Mouse (Mus musculus) MN1 (cell line): ENCODE measurements around the gene Dmrta2.

Source experiments
- DNase-seq: peaks from one replicate; pipeline ENCODE4 v3.0.0-alpha.2; 2016; ENCODE audit warnings: low spot score

Dmrta2 gene

GRCm38 (mm10) chr4:109979461-109980320 lies 1.8 kb downstream of the Dmrta2 start:
- no peak for DNase-seq

DNA sequence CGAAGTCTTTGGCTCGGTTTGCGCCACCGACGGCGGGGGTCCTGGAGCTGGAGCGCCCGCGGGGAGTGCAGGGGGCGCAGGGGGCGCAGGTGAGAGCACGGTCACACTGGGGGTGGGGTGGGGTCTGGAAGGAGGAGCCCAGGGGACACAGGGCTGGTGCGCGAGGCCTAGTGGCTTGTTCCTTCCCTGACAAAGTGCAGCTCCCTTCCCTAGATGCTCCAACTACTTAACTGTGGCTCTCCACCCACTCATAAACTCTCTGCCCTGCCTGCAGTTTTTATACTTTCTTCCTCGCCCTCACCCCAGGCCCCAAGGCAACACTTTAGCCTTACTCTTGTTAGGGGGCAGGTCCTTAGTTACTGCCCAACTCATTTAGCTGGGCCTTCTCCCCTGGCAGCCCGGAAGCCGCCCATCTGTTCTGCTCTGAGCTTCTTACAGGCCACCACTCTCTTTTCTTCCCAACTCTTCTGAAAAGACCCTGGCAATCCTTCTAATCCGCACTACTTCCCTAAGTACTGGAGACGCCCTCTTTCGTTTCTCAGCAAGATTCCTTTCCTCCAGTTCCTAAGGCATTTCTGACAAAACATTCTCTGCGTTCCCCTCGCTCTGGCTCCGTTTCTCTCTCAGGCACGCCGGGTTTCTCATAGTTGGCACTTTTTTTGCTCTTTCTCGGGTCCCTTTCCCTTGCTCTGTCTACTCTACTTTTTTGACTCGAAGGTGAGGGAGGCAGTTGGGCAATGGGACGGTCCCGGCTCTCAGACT lies 2.6 kb downstream of the Dmrta2 start:
- DNase-seq, result no peak

DNA sequence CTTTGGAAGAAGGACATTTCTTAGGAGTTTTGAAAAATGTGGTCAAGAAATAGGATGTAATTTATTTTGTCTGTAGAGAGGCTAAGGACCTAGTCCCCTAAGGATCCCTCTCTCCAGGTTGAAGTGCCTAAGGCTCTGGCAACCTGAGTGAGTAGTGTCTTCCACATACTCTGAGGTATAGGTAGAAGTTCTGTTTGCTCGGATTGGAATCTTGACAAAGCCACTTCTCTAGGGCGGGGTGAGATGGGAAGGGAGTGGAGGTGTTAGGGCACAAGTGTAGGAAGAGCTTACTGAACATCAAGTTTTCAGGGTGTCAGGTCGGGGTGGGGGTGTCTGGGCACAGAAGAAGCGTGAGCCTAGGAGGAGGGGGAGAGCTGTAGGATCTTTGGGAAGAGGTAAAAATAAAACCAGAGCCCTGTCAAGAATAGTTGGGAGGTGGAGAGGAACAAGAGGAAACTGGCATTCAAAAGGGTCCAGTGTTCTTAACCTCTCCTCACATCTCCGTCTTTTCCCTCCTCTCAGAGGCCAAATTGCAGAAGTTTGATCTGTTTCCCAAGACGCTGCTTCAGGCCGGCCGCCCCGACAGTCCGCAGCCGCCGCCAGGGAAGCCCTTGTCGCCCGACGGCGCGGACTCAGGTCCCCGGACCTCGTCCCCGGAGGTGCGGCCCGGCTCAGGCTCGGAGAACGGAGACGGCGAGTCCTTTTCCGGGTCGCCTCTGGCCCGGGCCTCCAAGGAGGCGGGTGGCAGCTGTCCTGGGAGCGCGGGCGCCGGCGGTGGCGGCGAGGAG lies 3.4 kb downstream of the Dmrta2 start:
- no peak for DNase-seq

GRCm38 (mm10) chr4:109981871-109982680 lies 4.2 kb downstream of the Dmrta2 start:
- no peak for DNase-seq

- DNase-seq, result no peak
These were observed 4.9 kb downstream of the Dmrta2 start for GRCm38 (mm10) chr4:109982681-109983265.

DNA sequence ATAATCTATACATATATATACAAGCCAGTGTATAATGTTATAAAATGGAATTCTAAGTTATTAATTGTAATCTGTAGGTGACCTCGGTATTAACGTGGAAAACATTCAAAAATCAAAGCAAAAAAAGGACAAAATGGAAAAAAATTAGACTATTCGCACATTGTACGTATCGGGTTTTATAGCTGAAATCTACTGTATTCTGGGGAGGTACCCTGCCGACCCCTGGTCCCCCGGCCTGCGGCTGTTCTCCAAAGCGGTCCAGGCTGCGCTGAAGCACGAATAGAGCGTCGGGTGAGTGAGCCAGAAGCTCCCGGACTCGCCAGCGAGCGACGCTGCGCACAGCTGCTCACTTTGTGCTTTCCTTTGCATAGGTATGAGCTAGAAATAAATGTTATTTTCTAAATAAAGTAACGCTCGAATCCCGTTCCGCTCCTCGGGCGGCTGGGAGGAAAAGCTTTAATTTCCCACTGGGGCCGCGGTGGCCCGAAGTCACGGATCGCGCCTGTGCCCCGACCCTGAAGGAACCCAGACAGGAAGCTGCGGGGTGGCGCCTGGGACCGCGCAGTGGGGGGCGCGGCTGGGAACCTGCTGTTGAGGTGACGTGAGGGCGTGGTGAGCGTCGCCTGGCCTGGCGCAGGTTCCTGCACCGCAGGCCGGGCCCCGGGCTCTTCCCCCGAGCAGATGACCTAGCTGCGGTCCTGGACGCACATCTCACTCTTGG lies 5.6 kb downstream of the Dmrta2 start:
- no peak for DNase-seq

DNA sequence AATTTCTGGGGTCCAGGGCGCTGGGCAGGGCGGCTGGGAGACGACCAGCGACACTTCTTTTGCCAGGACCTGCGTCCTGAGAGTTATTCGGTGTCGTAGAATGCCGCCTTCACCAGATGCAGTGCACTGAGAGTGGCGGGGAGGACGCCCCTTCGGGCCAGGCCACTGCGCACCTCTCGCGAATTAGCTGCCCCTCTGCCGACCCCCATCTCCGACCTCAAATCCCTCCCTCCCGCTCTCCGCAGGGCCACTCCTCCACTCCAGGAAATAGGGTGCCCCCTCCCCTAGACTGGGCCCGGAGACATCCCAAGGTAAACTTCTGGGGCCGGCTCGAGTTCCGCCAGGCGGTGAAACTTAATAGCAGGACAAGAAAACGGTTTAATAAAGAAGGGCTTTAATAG lies 6.2 kb downstream of the Dmrta2 start:
- no peak for DNase-seq

- DNase-seq, result no peak
These were observed 6.9 kb downstream of the Dmrta2 start for GRCm38 (mm10) chr4:109984496-109985423.

DNA sequence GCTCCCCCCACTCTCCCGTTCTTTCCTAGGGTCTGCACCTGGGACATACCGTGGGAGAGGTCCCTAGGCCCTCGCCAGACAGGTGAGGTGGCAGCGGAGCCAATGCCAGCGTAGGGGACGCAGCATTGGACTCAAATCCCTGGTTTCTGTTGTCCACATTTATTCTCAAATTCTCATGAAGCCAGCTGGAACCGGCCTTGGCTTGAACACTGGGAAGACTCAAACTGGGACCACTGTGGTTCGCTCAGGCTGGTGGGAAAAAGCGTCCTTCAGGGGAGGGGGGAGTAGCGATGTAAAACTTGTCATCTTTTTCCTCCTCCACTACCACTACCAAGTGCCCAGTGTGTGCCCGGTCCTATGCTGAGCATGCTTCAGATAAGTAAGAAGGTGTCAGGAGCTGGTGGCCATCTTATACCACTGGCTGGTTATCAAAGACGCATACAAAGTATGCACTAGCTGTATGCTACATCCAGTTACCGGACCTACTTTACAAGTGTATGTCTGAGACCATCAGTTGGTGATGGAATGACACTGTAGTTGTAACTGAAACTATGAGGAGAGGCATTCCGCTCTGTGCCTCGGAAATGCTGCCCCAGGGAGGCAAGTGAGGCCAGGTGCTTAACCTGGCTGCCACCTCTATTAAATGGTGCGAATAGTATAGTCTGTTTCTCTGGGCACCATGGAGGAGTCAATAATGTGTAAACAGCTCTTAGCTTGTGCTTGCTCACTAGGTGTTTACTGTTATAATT lies 7.7 kb downstream of the Dmrta2 start:
- DNase-seq, result no peak

- DNase-seq, result no peak
These were observed 8.4 kb downstream of the Dmrta2 start for GRCm38 (mm10) chr4:109986301-109986700.

DNA sequence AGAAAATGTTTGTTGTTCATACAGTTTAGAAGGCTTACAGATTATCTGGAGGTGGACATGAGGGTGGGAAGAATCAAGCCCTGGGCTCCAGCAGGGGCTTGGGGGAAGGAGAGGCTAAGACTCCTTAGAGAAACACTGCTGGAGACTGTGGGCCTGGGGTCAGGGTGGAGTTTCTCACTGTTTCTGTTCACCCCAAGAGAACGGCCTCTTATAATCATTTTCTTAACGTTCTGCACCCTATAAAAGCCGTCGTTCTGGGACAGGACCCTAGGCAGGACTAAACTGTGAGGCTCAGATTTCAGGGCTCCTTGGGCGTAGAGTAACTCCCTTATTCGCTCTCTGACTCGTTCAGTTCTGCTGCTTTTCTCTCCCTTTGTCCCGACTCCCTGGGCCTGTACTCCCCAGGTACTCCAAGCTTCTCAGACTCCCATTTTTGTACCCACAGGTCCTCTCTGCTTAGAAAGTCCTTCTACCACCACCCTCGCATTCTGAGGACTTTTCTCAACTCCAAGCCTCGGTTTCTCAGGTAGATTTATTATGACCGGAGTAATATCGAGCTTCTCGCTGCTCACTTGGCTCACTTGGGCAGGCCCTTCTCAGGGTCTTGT lies 9.0 kb downstream of the Dmrta2 start:
- no peak for DNase-seq

- no peak for DNase-seq
These were observed 9.9 kb downstream of the Dmrta2 start for GRCm38 (mm10) chr4:109987560-109988362.

DNA sequence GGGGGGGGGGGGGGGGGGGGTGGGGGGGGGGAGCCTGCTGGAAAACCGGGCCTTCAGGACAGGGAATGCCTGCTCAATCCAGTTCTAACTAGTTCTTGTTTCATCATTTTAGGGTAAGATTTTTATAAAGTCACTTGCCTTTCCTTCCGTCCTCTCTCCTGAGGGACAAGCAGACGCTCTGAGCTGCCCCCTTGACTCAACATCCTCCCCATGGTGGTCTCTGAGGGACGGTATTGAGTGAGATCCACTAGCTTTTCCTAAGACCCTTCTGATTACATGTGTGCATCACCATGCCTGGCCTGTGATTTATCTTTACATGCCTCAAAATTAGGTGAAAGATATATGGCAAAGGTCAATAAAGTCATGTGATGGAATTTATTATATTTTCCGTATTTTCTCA lies 10.6 kb downstream of the Dmrta2 start:
- no peak for DNase-seq

DNA sequence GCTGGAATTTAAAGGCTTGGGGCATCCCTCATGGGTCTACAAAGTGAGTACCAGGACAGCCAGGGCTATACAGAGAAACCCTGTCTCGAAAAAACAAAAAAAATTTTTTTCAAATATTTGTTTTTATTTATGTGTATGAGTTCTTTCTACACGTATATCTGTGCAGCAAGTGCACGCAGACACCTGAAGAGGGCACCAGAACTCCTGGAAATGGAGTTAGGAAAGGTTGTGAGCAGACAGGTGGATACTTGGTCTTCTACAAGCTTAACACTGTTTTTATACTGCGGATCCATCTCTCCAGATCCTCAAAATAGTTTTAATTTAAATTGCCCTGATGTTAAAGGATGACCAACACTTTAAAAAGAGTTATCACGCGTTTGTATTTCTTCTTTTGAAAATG lies 11.4 kb downstream of the Dmrta2 start:
- DNase-seq, result no peak

DNA sequence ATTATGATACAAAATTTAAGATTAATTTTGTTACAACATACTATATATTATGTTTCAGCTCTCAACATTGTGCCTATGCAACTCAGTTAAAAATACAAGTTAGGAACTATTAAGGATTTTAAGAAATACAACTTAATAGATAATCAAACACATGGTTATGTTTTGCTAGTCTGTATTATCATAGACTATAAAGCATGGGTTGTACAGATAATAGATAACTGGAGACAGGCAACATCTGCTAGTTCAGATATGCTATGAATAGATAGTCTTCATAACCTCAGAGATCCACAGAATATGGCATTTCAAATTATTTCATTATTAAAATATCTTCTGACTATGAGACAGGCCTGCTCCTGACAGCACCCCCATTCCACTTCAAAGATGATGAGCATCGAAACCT lies 28.2 kb downstream of the Dmrta2 start:
- DNase-seq, result no peak

DNA sequence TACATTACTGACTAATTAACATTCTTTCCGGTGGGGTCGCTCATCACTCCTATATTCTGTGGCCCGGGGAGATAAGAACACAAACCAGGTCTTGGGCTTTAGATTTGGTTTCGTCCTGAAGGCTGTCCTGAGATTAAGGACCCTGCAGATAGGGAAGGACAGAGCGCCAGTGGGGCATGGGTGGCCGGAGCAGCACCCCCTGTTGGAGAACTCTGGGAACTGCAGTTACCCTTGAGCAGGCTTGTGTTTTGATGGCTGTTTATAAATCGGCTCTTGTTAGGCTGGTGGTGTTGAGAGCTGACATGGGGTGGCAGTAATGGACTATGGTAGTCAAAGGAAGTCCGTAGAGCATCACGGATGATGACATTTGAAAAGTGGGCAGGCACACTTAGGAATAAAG lies 41.3 kb downstream of the Dmrta2 start:
- no peak for DNase-seq

DNA sequence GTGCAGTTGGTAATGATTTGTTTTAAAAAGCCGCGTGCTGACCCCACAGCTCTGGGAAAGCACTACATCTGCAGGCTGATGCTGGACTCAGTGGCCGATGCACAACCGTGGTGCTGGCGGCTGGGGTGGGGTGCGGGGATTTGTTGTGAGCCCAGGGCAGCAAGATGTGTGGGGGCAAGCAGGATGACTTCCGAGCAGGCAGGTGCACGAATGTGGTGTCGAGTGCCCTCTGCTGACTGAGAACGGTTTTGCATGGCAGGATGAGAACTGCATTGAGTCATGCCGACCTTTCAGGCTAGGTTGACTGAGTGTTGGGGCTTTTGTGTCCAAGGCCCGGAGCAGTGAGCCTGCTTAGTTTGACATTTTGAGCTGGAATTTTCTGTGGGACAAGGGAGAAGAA lies 42.4 kb downstream of the Dmrta2 start:
- peak; percentile 67 for DNase-seq
